Mouse (Mus musculus): ENCODE measurements around the gene Ahnak.
"Not testable (repeated sequence)": the region's sequence is repeated elsewhere in the genome, so short reads cannot be mapped to it uniquely, and the experiment has no call there.

Gene Ahnak

DNA sequence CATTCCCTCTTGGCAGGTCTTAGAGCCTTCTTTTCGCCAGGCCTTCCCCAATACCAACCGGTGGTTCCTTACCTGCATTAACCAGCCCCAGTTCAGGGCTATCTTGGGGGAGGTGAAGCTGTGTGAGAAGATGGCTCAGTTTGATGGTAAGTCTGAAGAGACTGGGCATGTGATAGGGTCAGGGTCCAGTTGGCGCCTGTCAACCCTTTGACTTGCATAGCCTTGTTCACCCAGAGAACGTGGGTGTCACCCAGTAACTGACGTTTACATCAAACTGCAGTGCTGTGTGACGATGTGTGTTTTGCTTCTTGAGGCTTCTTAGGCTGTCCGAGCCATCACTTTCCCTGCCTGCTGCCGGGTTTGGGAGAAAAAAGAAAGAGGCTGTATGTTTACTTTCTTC is 16.6 kb upstream of the Ahnak start:
- not testable (repeated sequence) for DNase-seq (ENCODE audit: low spot score in 2 of 2)

DNA sequence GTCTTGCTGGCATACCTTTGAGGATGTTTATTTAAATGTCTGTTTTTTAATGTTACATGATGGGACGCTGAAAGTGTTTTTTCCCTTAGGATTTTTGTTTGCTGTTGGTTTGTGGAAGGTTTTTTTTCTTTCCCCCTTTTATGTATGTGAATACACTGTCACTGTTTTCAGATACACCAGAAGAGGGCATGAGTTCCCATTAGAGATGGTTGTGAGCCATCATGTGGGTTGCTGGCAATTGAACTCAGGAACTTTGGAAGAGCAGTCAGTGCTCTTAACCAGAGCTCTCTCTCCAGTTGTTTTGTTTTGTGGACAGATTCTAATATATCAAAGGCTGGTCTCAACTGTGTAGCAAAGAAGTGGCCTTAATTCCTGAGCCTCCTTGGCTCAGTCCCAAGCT is 14.4 kb upstream of the Ahnak start:
- no peak for DNase-seq (ENCODE audit: low spot score in 2 of 2)

DNA sequence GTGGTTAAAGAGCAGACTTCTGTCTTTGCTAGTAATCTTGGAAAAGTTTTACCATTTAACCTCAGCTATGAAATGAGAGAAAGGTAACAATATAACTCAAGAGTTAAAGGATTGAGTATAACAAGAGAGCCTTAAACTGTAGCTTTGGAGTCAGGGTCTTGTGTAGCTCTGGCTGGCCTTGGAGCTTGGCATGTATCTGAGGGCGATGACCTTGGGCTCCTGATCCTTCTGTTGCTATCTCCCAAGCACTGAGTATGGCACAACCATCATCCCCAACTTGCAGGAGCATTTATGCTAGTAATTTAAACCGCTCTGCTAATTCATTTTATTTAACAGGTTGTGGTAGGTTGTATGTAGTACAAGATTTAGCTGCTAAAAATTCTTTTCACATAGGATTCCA is 13.6 kb upstream of the Ahnak start:
- no peak for DNase-seq (ENCODE audit: low spot score in 2 of 2)

DNA sequence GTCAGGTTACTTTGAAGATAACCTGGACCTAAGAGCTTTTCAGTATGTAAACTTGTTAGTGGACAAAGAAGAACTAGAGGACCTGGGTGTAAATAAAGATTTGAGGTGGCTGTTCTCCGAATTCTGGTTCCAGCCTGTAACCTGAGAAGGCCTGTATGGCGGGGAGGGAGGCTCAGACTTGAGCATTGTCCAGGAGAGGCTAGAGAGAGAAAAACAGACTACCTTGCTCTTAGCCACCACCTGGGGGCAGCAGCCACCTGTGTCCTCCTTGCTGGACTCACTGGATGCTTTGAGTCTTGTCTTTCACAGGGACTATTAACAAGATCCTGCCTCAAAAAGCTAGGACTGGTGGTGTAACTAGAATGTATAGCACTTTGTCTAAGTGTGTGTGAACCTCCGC is 12.5 kb upstream of the Ahnak start:
- no peak for DNase-seq (ENCODE audit: low spot score in 2 of 2)

DNA sequence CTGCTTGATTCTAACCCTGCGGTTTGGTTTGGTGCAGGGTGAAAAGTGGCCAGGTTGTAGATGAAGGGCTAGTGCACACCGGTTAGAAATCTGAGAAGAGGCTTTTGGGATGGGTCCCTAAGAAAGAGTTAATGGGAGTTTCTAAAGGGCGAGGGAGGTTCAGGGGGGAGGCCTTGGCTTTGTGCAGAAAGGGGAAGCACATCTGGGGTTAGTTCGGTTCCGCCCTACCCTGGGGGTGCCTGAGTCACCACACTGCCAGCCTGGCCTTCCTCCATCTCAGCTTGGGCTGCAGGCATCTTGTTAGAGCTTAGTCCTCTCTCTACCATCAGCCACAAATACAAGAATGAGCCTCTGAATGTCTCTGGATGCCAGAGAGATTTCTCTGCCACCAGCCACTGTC is 8.3 kb upstream of the Ahnak start:
- no peak for DNase-seq (ENCODE audit: low spot score in 2 of 2)

DNA sequence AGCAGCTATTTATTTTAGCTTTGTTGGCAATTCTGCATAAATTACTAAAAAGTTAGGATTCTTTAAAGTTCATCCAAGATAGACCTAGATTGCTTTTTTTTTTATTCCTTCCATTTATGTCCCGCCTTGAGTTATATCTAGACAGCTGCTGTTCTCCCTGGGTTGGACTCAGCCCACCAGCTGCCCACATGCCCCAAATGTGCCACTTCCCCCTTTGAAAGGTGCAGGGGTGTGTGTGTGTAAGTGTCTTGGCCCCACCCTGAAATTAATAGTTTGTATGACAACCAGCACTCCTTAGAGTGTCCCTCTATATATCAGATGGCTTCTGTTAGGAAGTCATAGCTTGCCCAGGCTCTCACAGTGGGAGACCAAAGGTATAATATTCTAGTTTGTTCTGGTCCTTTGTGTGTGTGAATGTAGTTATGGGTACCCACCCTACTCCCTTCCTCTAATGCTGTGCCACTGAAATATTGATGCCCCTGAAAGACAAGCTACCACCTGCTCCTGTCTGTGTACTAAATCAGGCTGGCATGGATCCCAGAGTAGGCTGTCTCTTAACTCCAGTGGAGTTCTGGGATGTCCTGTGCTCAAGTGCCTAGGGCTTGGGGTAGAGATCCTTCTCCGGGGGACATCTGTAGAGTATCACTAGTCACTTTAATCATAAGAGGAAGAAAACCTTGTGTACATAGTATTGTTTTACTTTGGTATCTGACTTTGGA is 7.5 kb upstream of the Ahnak start:
- no peak for DNase-seq (ENCODE audit: low spot score in 2 of 2)

DNA sequence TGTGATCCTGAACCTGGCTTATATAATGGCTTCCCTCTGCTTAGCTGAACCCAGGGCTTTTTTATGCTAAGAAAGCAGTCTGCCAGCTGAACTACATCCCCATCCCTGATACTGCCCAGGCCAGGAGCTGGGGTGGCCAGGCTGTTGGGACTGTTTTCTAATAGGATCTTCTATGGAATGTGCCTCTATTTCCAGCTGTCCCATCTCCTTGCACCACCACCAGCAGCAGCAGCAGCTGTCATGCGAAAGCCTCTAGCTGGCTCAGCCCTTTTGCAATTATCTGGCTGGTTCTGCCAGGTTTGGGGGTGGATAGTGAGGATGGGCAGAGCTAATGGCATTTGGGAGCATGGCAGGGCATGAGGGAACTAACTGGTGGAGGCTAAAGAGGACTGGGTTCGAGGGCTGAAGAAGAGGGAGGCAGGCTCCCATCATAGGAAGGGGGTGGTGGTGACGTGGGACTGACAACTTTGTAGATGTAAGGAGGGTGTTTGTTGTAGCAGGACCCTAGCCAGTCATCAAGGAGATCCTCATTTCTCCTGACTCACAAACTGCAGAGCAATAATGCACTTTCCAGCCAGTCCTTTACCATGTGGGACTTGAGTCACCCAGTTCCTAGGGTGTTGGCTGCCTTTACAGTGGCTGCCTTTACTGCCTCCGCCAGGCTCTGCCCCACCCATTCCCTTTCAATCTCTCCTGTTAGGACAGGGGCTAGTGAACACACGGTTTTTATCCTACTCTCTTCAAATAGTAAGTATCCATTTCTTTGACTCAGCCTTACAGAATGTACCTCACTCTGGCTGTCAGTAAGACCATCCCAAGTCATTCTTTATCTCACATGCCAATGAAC is 6.6 kb upstream of the Ahnak start:
- no peak for DNase-seq (ENCODE audit: low spot score in 2 of 2)

DNA sequence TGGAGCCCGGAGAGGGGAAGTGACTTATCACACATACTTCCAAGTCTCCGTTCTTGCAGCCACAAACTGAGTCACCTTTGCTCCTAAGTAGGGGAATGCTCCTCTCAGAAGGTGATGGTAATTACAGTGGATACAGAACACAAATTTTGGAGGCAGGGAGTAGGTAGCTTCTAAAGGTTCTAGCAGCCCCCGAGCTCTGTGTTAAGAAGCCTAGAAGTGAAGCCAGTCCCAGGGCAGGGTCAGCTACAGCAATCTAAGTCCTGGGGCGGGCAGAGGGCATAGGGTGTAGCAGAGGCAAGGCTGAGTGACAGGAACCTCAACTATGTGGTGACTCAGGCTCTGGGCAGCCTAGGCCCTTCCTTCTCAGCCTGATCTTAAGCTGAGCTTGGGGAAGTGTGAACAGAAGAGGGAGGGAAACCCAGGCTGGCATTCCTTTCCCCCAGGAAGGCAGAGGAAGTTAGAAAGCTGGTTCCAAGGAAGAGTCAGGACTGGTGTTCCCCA is 5.9 kb upstream of the Ahnak start:
- no peak for DNase-seq (ENCODE audit: low spot score in 2 of 2)

DNA sequence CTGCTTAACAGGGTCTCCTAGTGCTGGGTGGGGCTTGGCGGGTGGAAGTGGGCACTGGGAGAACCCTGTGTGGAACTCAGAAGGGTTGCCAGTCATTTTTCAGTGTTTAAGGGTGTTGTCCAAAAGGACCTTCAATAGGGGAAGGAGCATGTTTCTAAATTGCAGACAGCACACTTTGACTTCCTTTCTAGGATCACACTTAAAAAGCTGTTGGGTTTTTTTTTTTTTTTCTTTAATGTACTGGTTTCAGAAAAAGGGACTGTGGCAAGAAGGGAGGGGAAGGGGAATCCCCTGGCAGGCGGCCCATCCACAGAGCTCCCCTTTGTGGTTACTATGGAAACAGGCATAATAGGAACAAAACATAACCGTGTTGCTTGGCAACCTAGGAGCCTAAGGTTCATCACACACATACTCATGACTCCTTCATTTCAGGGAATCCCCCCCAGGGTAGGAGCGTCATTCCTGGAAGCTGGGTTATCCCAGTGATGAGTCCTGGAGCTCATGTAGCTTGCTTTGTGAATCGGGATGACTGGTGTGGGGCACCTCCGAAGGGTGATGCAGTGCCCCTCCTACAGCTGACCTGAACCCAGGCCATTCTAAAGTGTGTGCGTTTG is 4.7 kb upstream of the Ahnak start:
- peak; percentile 88 to 92 for DNase-seq (ENCODE audit: low spot score in 2 of 2)

DNA sequence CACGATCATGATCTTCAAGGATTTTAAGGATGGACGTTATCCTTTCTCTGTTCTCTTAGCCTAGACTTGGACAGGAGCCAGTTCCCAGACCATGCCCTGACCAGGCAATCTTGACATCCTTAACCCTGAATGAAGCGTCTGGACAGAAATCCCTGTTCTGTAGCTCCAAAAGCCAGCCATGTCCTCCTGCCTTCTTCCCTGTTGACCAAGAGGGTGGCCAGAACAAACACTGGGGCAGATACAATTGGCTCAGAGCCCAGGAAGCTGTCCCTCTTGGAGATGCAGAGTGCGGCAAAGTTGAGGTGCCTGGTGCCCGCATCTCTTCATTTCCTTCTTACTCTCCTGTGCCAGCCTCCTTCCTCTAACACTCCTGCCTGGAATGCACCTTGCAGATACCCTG is 3.2 kb upstream of the Ahnak start:
- DNase-seq (ENCODE audit: low spot score in 2 of 2), result no peak

DNA sequence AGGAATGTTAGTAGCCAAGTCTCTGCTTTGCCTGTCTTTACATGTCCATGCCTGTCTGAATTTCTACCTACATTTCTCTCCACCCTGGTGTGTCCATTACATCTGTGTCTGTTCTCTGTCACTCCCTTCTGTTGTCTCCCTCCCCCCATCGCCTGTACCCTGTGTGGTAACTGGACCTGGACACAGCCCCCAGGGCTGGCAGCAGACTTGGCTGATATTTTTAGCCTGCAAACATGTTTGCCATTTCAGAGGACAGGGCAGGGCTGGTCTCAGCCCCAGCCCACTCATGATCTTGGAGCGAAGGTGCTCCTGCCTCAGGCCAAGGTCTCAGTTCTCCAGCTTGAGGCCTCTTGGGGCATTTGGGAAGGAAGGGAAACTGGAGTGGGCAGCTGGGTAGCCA is 1.3 kb upstream of the Ahnak start:
- no peak for DNase-seq (ENCODE audit: low spot score in 2 of 2)

DNA sequence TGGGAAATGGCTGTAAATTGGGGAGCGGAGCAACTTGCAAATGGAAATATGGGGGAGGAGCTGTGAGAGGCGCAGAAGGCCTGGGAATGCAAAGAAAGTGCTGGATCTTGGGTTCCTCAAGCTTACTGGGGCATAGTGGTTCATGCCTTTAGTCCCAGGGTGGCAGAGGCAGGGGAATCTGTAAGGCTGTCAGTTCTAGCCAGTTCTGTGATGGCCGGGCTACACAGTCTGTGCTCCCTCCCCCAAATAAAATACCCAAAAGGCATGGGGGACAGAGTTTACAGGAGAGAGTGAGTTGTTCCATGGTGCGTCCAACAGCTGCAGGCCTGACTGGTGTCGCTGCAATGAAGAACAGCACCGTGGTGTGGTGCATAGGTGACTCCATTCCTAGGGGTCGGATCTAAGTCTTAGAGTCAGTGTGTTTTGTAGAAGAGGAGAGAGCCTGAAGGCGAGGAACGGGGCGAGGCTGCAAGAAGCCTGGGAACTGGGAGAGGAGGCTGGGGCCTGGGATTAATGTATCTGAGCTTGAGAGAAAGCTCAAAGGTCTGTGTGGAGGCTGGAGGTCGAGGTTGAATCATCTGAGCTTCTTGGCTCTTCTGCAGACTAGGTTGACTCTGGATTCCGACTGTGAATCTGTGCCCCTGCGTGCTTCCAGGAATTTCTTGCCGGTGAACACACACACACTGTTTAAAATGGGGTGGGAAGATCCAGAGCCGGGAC is 578 bp upstream of the Ahnak start:
- DNase-seq (ENCODE audit: low spot score in 2 of 2), result no peak

DNA sequence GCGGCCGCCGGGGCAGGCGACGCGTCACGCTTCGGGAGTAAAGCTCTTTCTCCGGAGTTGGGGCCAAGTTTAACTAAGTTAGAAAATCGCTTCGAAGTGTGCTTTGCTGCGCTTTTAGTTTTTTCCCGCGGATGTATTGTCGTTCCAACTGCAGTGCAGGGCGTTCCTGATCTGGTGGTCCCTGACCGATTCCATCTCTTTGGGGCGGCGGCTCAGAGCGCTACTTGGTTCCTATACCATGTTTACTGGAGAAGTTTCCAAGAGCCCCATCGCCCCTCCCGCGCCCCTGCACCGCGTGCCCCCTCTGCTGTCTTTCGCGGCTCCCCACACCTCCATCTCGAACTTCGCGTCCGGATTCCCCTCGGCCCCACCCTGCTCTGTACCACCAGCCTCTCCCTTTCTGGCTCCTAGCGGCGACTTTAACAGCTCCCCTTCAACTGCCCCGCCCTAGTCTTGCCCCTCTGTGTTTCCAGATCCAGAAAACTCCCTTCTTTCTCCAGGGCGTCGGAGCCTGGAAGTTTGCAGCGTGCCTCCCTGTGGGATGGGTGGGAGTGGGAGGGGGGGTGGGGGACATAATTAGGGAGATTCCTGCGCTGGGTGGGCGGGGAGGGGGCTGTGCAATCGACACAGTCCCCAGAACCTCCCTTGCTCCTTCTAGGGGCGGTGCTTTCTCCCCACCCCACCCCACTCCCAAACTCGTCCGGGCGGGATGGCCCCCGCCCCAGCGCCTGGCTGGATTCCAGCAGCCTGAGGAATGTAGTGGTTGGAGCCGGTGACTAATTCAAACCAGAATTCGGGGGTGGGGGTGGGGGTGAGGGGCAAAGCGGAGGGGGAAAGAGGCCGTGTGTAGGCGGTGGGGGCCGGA is 715 bp downstream of the Ahnak start:
- peak; percentile 40 to 55 for DNase-seq (ENCODE audit: low spot score in 2 of 2)

DNA sequence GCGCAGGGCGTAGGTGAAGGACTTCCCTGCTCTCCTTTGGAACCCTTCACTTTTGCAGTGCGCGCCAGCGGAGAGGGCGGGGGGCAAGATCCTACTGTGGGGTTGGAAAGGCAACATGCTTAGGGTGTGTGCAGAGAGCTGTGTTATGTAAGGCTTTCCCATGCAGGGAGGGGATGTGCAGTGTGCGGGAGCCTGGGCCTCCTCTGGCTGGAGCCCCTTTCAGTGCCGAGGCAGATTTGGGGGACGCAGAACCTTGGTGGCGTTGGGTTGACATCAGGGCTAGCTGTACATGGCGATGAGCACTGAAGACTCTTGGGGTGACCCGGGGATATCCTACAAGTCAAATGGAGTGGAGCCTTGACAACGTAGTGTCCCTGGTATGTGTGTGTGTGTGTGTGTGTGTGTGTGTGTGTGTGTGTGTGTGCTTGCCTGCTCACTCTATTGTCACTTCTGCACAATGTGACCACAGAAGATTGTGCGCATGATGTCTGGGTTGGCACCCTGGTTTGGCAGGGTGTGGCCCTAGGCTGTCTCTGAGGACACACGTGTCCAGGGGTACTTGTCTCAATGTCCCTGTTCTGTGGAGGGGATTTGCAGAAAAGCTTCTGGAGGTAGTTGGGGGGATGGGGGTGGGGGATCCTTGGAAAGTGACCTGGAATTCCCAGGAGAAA is 1.5 kb downstream of the Ahnak start:
- no peak for DNase-seq (ENCODE audit: low spot score in 2 of 2)

DNA sequence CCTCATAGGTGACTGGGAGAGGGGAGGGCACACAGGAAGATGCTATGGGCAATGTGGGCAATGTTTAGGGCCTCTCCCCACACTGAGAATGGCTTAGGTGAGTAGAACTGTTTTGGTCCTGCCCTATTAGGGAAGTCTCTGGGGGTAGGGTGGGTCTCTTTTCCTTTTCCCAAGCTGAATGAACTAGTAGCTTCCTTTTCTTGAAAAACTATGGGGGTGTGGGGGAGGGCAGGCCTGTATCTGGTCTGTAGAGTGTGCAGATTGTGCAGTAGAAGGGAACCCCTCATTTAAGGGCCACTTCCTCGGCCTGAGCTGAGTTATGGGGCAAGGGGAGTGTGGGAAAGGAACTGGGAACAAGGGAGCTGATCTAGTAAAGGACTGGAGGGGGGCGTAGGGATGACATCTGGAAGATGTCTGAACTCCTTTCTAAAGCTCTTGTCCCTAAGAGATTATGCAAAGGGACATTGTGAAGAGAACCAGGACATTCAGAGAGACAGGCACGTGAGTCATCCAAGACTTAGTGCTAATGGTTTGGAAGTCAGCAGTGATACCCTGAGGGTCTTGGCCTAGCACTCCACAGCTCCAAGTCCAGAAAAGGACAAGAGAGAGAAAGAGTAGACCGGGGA is 2.3 kb downstream of the Ahnak start:
- DNase-seq (ENCODE audit: low spot score in 2 of 2), result no peak

DNA sequence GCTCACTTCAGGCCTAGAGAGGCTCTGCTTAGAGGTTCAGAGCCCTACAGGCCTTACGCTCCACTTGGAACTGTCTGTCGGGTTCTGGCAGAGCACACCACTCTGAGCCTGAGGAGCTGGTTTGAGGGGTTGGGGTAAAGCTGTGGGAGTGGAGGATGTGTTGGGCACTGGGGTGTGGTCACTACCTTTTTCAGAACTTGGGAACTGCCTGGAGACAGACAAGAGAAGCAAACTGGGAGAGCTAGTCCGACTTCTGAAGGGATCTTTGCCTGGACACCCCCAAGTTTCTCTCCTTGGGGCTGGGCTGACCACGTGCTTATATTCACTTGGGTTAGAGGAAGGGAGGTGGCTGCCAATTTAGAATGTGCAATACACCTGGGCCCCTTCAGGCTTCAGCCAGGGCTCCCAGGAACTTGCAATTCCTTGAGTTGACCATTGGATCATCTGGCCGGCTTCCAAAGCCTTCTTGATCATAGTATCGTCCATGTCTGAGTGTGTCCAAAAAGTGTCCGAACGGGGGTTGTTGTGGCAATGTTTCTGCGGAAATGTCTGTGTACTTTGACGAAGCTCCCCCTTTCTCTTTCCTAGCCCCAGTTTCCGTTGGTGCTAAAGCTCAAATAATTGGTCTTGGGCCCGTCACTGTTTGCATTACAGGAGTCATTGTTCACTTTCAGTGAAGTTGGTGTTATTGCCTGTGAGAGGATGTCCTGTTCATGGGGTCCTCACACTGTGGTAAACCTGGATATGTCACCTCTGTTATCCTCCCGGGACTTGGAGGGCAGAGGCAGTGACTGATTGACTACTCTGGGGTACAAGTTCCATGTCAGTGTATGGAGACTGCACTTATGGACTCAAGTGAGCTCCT is 3.0 kb downstream of the Ahnak start:
- DNase-seq (ENCODE audit: low spot score in 2 of 2), result no peak

DNA sequence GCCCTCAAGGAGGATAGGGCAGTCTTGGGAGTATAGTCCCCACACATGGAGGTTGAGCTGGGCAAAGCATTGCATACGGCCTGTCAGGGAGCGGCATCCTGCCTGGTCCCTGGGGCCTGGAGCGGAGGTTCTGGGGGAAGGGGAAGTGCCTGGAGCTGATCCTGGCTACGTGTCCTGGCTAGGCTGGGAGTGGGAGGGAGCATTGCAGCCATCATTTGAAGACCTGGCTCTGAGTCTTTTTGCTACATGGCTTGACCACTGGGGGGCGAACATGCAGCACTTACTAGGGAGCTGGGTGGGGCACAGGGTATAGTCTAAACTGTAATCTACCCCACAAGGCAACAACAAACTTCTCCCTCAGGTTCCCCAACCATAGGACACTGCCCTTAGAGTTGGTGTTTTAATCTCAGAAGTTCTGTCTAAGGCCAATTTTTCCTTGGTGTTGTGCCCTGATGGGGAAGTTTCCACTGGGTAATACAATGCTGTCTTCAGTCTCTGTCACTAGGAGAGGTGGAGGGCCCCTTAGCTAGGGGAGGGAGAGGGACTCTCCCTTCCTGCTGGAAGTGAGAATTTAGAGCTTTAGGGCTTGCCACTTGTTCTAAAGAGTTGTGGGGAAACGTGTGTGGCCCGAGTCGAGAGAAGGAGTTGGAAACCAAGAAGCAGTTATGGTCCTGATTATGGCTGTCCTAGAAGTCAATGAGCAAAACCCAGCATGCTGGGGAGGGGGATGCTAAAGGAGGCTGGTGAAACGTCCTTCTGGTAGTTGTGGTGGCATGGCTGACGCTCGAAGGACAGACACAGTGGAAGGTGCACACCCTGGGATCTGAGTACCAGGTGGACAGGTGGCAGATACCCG is 3.9 kb downstream of the Ahnak start:
- DNase-seq (ENCODE audit: low spot score in 2 of 2), result peak; percentile 72 to 83

DNA sequence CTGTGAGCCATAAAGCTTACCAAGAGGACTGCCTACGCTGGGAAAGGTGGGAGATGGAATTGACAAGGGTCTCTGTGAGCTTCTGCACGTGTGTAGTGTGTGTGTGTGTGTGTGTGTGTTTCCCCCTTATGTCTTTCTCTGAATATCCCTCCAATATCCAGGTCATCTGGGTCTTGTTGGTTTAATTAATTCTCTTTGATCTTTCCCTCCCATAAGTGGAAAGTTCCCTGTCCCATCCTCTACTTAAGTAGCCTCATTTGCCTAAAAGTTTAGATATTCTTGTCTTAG is 4.5 kb downstream of the Ahnak start:
- DNase-seq (ENCODE audit: low spot score in 2 of 2), result no peak

Measured in right cerebral cortex, postnatal 10 days (tissue).